Mouse (Mus musculus) midbrain, embryonic 16.5 days (tissue): Measurements from ENCODE around the gene Ccnf. TPM values are rescaled to one million over a fixed set of nuclear protein-coding genes. Genes with fewer than 3 reads are reported as not detected.

Source experiments
- ATAC-seq: fragments of 200-750 bp; cut with Nextera tagmentation; 2 replicates; pipeline ENCODE4 v1.8.0; 2017; ENCODE audit warnings: moderate TSS enrichment
- H3K27ac ChIP-seq: fragments of 300-500 bp; sonication (generic); 2 replicates; pipeline ENCODE4 v1.5.1; 2014; ENCODE audit warnings: mild to moderate bottlenecking, low read length, mixed read lengths
- H3K27me3 ChIP-seq: fragments of 300-500 bp; sonication (generic); 2 replicates; pipeline ENCODE4 v1.6.1; 2014; ENCODE audit warnings: low read depth, low read length, mixed read lengths; ENCODE audit not compliant: control insufficient read depth, insufficient read depth
- H3K36me3 ChIP-seq: fragments of 300-500 bp; sonication (generic); 2 replicates; pipeline ENCODE4 v1.6.1; 2014; ENCODE audit warnings: mild to moderate bottlenecking, low read length, moderate library complexity, mixed read lengths; ENCODE audit not compliant: control insufficient read depth, insufficient read depth
- H3K4me1 ChIP-seq: fragments of 300-500 bp; sonication (generic); 2 replicates; pipeline ENCODE4 v1.6.1; 2014; ENCODE audit warnings: mild to moderate bottlenecking, low read length, mixed read lengths; ENCODE audit not compliant: control insufficient read depth, insufficient read depth
- H3K4me2 ChIP-seq: fragments of 300-500 bp; sonication (generic); 2 replicates; pipeline ENCODE4 v1.6.1; 2014; ENCODE audit warnings: mild to moderate bottlenecking, low read length, mixed read lengths
- H3K4me3 ChIP-seq: fragments of 300-500 bp; sonication (generic); 2 replicates; pipeline ENCODE4 v1.5.1; 2014; ENCODE audit warnings: low read depth, mild to moderate bottlenecking, low read length, moderate library complexity, mixed read lengths
- H3K9ac ChIP-seq: fragments of 300-500 bp; sonication (generic); 2 replicates; pipeline ENCODE4 v1.6.1; 2014; ENCODE audit warnings: low read depth, low read length, mixed read lengths
- H3K9me3 ChIP-seq: fragments of 300-500 bp; sonication (generic); replicated peaks from 2 replicates; pipeline ENCODE4 v1.6.1; 2014; ENCODE audit warnings: mild to moderate bottlenecking, low read length, mixed read lengths; ENCODE audit not compliant: control insufficient read depth, poor library complexity, severe bottlenecking
- WGBS: fragments of 180-500 bp; shearing (Covaris S2); extraction: QIAGEN DNeasy Blood & Tissue Kit; methylation state at CpG from one replicate; pipeline ENCODE4 v1.1.7; 2014; 5-methylcytosine and 5-hydroxymethylcytosine counted together
- polyA plus RNA-seq: library from polyadenylated mRNA; unstranded; fragments of >200 nt; fragmentation: Nextera tagmentation; extraction: Ambion mirVana; gene quantifications from 2 replicates; pipeline ENCODE4 v1.2.1, GENCODE M21; 2015

The Ccnf gene
- polyA plus RNA-seq, 1 experiment from 2014 or later: 12.7 TPM

DNA sequence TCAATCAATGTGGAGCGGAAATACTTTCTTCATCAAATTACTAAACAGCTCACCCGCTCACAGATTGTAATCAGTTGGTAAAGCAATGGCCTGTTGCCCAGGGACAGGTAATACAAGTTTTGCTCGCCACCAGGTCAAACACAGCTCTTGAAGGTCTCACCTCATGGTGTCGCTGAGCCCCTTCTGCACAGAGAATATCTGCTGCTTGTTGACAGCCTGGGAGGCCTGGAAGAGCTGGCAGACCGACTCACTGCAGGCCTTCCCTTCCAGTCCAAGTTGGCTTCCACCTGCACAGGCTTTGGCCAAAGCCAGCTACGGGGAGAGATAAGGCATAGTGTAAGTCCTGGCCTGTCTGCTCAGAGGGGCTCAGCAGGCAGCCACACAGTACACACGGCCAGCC lies 14.4 kb downstream of the Ccnf start:
- ATAC-seq: no peak
- H3K9ac ChIP-seq: no peak overlapping the region
- no peak overlapping the region for H3K27ac ChIP-seq
- no peaks in the 10 kb centered on the region for H3K27me3 ChIP-seq
- no peak overlapping the region for H3K4me3 ChIP-seq
- H3K4me2 ChIP-seq: no peak overlapping the region
- 92% methylated on average over 7 of the region's 7 CpGs for WGBS
- H3K4me1 ChIP-seq: no peaks in the 10 kb centered on the region
- peaks cover 25% of the 10 kb centered on the region for H3K36me3 ChIP-seq
- 0 out of 2 replicates have a peak, but pooled peaks cover 2% of the 10 kb centered on the region for H3K9me3 ChIP-seq

DNA sequence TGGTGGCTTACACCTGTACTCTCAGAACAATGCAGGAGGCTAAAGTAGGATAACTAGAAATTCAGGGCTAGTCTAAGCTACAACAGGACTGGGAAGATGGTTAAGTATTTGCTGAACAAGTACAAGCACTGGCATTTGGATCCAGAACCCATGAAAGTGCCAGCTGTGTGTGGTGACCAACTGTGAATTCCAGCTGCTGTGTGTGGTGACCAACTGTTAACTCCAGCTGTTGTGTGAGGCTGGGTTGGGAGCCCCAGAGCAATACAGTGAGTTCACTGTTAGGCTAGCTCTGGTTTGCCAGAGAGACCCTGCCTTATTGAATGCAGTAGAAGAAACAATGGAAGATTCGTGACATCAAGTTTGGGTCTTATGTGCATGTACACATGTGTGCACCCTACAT lies 14.8 kb downstream of the Ccnf start:
- H3K4me2 ChIP-seq: no peak overlapping the region
- no peak overlapping the region for H3K4me3 ChIP-seq
- H3K4me1 ChIP-seq: no peaks in the 10 kb centered on the region
- WGBS: 95% methylated on average over 1 of the region's 1 CpGs
- peaks cover 25% of the 10 kb centered on the region for H3K36me3 ChIP-seq
- no peak for ATAC-seq
- 0 out of 2 replicates have a peak, but pooled peaks cover 2% of the 10 kb centered on the region for H3K9me3 ChIP-seq
- H3K27ac ChIP-seq: no peak overlapping the region
- no peak overlapping the region for H3K9ac ChIP-seq
- no peaks in the 10 kb centered on the region for H3K27me3 ChIP-seq

DNA sequence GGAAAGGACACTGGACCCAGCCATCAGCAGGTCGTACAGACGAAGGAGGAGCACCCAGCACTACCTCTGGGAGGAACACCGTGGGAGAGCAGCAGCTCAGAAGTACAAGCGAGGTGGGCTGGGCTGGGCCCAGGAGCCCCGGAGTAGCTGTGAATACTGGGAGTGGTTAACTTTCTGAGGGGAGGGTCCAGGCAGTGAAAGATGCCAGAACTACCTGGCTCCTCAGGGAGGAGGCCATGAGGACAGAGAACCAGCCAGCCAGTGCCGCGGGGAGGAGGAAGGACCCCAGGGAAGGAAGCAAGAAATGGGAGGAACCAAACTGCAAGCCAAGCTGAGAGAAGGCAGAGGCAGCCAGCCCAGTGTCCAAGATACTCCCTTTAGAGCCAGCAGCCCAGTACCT lies 23.3 kb downstream of the Ccnf start:
- WGBS: 94% methylated on average over 7 of the region's 7 CpGs
- H3K36me3 ChIP-seq: peaks cover 8% of the 10 kb centered on the region; the same call in 1 of the 2 replicates
- no peaks in the 10 kb centered on the region for H3K9me3 ChIP-seq
- H3K9ac ChIP-seq: no peak overlapping the region
- H3K4me2 ChIP-seq: no peak overlapping the region
- no peak for ATAC-seq
- H3K4me1 ChIP-seq: no peaks in the 10 kb centered on the region
- no peaks in the 10 kb centered on the region for H3K27me3 ChIP-seq
- H3K4me3 ChIP-seq: no peak overlapping the region
- no peak overlapping the region for H3K27ac ChIP-seq

DNA sequence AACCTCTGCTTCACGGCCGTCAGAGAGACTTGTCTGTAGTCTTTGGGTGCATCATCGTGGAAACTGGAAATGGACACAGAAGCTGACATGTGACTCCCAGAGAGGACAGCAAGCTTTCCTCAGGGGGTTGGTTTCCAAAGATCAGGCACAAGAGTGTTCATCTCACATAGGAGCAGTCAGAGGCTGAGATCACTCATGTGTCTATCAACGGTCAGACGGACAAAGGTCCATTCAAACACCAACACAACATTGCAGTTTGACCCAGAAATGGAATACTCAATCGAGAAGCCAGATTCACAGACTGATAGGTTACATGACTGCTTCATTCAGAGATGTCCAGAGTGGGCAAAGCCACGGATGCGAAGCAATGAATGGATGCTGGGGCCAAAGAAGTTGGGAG lies 24.6 kb downstream of the Ccnf start:
- no peak for ATAC-seq
- Histone ChIP-seq H3K36me3 (peaks cover 8% of the 10 kb centered on the region; the same call in 1 of the 2 replicates), H3K4me3 (no peak overlapping the region), H3K4me1 (no peaks in the 10 kb centered on the region), H3K27me3 (no peaks in the 10 kb centered on the region), H3K9ac (no peak overlapping the region), H3K27ac (no peak overlapping the region), H3K9me3 (no peaks in the 10 kb centered on the region), H3K4me2 (no peak overlapping the region)
- 91% methylated on average over 8 of the region's 8 CpGs for WGBS

DNA sequence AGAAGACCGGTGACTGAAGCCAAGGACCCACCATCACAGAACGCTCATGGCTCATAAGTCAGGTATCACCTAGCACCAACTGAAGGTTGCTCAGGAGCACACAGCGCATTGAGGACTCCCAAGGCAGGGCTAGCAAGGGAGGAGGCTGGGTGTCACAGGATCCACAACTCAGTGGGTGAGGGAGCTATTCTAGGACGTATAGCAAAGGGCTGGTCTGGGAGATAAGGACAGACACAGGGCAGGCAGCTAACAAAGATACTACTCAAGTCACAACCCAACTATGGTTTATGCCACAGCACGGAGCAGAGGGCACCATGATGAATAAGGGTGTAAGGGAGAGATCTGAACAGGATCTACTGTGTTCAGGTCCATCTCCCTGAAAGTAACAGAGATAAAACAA lies 25.4 kb downstream of the Ccnf start:
- Histone ChIP-seq H3K4me1 (peaks cover 4% of the 10 kb centered on the region; the same call in 1 of the 2 replicates), H3K9ac (no peak overlapping the region), H3K27ac (no peak overlapping the region), H3K27me3 (no peaks in the 10 kb centered on the region), H3K4me3 (no peak overlapping the region), H3K4me2 (no peak overlapping the region), H3K9me3 (no peaks in the 10 kb centered on the region), H3K36me3 (peaks cover 8% of the 10 kb centered on the region; the same call in 1 of the 2 replicates)
- WGBS: 95% methylated on average over 5 of the region's 5 CpGs
- ATAC-seq: no peak

DNA sequence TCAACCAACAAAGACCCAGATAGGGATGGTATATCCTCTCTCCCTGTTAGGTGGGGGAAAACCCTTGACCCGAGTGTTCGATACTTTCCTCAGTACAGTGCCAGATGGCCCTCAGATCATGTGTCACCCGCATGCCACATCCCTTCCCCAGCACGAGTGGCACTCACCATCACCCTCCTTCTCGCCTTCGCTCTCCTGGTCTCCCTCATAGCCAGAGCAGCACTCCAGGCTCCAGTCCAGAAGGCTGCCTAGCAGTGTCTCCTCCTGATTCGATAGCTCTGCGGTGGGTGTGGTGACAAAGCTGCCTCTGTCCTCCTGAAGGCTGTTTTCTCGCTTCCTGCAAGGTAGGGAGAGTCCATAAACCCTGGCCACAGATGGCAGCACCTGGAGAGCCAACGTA lies 26.5 kb downstream of the Ccnf start:
- Histone ChIP-seq H3K36me3 (peaks cover 8% of the 10 kb centered on the region; the same call in 1 of the 2 replicates), H3K4me2 (no peak overlapping the region), H3K27ac (no peak overlapping the region), H3K9me3 (no peaks in the 10 kb centered on the region), H3K4me1 (peaks cover 9% of the 10 kb centered on the region), H3K9ac (no peak overlapping the region), H3K4me3 (no peak overlapping the region), H3K27me3 (no peaks in the 10 kb centered on the region)
- no peak for ATAC-seq
- 95% methylated on average over 10 of the region's 10 CpGs for WGBS

DNA sequence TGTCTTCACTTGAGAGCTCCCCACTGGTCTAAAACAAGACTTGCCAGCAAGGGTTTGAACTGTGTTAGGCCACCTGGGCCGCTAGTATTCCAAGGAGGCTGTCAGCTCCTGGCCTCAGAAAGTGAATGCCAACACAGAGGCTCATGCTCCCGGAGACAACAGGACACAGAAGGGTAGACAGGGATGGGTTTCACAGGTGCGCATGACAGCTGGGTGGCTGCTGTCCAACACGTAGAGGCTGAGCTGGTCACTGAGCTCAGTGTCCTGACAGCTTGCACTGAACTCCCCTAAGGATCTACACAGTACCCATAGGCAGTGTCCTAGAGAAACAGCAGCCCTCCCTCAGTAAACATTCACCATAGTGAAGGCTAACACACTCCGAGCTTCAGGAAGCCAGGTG lies 27.8 kb downstream of the Ccnf start:
- Histone ChIP-seq H3K4me1 (peaks cover 14% of the 10 kb centered on the region), H3K9ac (no peak overlapping the region), H3K4me3 (no peak overlapping the region), H3K27me3 (no peaks in the 10 kb centered on the region), H3K4me2 (no peak overlapping the region), H3K36me3 (peaks cover 8% of the 10 kb centered on the region; the same call in 1 of the 2 replicates), H3K9me3 (no peaks in the 10 kb centered on the region), H3K27ac (no peak overlapping the region)
- WGBS: 92% methylated on average over 5 of the region's 5 CpGs
- no peak for ATAC-seq

DNA sequence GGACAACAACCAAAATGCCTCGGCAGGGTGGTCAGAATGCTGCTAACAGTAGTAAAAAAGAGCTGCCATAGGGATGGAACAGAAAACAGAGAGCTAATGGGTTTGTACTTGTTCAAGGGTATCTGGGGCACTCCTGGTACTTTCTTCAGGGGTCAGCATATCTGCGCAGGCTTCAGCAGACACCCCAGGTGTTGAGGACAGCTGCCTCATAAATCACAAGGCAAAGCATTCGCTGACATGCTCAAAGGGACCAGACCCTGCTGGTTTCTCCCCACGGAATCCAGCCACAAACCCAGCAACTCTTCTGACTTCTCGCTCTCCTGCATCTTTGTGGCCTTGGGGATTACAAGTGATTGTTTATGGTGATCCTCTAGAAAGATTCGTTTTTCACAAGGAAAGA lies 28.6 kb downstream of the Ccnf start:
- Histone ChIP-seq H3K27ac (no peak overlapping the region), H3K36me3 (peaks cover 13% of the 10 kb centered on the region; the same call in 1 of the 2 replicates), H3K9me3 (no peaks in the 10 kb centered on the region), H3K9ac (no peak overlapping the region), H3K4me3 (no peak overlapping the region), H3K4me2 (no peak overlapping the region), H3K4me1 (peaks cover 14% of the 10 kb centered on the region), H3K27me3 (no peaks in the 10 kb centered on the region)
- no peak for ATAC-seq
- WGBS: 76% methylated on average over 6 of the region's 6 CpGs

DNA sequence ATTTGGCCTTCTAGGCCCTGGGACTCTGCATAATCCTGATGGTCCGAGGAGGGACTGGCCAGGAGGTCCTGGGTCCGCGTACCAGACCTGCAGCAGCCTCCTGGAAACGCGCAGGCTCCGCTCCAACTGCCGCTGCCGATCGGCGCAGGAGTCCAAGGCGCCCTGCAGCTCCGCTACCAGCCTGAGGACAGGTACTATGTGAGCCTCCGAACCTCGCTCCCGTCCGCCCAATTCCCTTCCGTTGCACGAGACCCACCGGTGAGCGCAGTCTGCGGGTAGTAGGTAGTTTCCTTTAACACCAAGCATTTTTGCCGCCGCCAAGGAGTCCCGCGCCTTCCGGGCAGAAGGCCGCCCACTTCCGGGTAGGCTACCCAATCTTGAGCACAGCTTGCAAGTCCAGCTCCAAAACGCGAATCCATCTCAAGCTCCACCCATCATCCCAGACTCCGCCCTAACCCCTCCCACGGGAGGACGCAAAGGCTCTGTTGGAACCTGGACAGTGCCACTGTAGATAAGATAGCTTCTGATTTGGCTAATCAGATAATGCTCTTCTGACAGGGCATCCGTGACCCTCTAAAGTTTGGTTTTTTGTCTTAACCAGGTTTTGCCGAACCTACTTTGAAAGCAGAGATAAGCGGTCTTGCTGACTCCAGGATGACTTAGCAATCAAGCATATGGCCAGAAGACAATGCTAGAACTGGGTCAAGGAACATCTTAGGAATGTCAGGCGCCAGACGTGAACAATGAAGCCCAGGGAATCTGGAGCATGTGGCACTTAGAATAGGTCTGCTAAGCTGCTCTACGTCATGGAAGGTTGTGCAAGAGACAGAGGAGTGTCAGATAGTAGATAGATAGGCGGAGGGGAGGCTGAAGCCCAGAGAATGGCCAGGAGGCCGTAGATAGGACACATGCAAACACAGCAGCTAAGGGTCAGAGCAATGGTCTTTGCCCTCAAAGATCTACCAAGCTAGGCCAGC lies 30.6 kb downstream of the Ccnf start, which contains the start of gene Tedc2:
TSS of gene Tedc2 (minus strand) at position 417 of the 977 bp plus-strand sequence.
- peak within 1 kb of the TSS; percentile 76 for H3K27ac ChIP-seq
- H3K4me2 ChIP-seq: peak within 1 kb of the TSS; percentile 89
- H3K27me3 ChIP-seq: no peaks in the 10 kb centered on the region
- H3K4me3 ChIP-seq: peak within 1 kb of the TSS; percentile 86
- 5% methylated on average over 41 of the region's 41 CpGs for WGBS
- H3K9me3 ChIP-seq: no peaks in the 10 kb centered on the region
- H3K4me1 ChIP-seq: peaks cover 14% of the 10 kb centered on the region
- peaks cover 16% of the 10 kb centered on the region for H3K36me3 ChIP-seq
- peak; percentile 95 for ATAC-seq
- H3K9ac ChIP-seq: peak within 1 kb of the TSS; percentile 80
